Mouse (Mus musculus): ENCODE results near the gene Pramel1. TPM values are rescaled to one million over a fixed set of nuclear protein-coding genes. Genes with fewer than 3 reads are reported as not detected.
"Not testable (repeated sequence)": the region's sequence is repeated elsewhere in the genome, so short reads cannot be mapped to it uniquely, and the experiment has no call there.

The Pramel1 gene
- polyA plus RNA-seq, 1 experiment from 2014 or later, result not detected

- Histone ChIP-seq H3K4me1 (replicated peaks) (no peaks in the 10 kb centered on the region), H3K36me3 (no peaks in the 10 kb centered on the region), H3K4me2 (replicated peaks) (no peak overlapping the region), H3K9me3 (no peaks in the 10 kb centered on the region), H3K9ac (no peak overlapping the region), H3K27ac (no peak overlapping the region), H3K27me3 (replicated peaks) (no peaks in the 10 kb centered on the region), H3K4me3 (replicated peaks) (no peak overlapping the region)
- ATAC-seq, result no peak
- 44% methylated on average over 4 of the region's 4 CpGs for WGBS
These were observed 10.6 kb upstream of the Pramel1 start for GRCm38 (mm10) chr4:143383646-143384045.

DNA sequence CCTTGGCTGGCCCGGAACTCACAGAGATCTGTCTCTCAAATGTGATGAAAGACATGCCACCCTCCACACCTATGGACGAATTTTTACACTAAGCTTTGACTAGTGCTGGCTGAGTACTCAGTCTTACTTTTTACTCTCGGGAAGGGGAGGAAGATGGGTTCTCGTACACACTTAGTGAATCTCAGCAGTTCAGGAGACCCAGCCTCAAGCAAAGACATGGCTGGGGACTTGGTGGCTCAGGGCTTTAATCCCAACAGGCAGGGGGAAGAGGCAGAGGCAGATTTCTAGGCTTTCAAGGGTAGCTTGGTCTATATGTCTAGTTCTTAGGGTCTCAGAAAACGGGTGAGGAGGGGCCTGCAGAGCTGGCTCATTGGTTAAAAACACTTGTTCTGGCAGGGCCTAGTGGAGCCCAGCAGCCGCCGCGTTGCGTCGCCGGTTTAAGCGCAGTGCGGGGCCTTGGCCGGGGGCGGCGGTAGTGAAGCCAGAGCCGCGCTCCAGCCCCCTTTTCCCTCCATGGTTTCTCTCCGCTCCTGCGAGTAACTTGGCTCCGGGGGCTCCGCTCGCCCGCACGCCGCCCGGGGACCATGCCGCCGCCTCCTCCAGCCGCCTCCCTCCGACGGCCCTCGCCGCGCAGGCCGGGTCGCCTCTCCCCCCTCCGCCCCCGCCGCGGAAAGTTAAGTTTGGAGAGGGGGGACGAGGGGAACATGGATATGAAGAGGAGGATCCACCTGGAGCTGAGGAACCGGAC is 5.1 kb upstream of the Pramel1 start:
- ATAC-seq, result peak; percentile 92
- H3K36me3 ChIP-seq, result no peaks in the 10 kb centered on the region
- H3K4me1 ChIP-seq (replicated peaks), result no peaks in the 10 kb centered on the region
- H3K27me3 ChIP-seq (replicated peaks), result no peaks in the 10 kb centered on the region
- H3K27ac ChIP-seq, result no peak overlapping the region
- H3K9ac ChIP-seq, result peak overlapping the region; percentile 49
- H3K4me2 ChIP-seq (replicated peaks), result peak overlapping the region; percentile 70
- no peaks in the 10 kb centered on the region for H3K9me3 ChIP-seq
- peak overlapping the region; percentile 43 for H3K4me3 ChIP-seq (replicated peaks)
- WGBS, result 8% methylated on average over 43 of the region's 43 CpGs

- no peak overlapping the region for H3K27ac ChIP-seq
- H3K27me3 ChIP-seq (replicated peaks), result no peaks in the 10 kb centered on the region
- H3K4me1 ChIP-seq (replicated peaks), result no peaks in the 10 kb centered on the region
- peak overlapping the region; percentile 59 for H3K4me3 ChIP-seq (replicated peaks)
- peak overlapping the region; percentile 50 for H3K4me2 ChIP-seq (replicated peaks)
- no peak overlapping the region for H3K9ac ChIP-seq
- H3K9me3 ChIP-seq, result no peaks in the 10 kb centered on the region
- peaks cover 8% of the 10 kb centered on the region; the same call in 1 of the 2 replicates for H3K36me3 ChIP-seq
- 0 out of 2 replicates have a peak, but pooled peaks have one; percentile 24 for ATAC-seq
- WGBS, result 75% methylated on average over 5 of the region's 5 CpGs
These were observed 17.5 kb downstream of the Pramel1 start for GRCm38 (mm10) chr4:143411566-143412218.

GRCm38 (mm10) chr4:143412219-143413092 is 18.2 kb downstream of the Pramel1 start, which contains the start of gene Pramef8:
Gene Pramef8 (plus strand): TSS chr4:143412426.
- Histone ChIP-seq H3K9me3 (no peaks in the 10 kb centered on the region), H3K4me3 (replicated peaks) (peak within 1 kb of the TSS; percentile 59), H3K36me3 (peaks cover 13% of the 10 kb centered on the region; the same call in 1 of the 2 replicates), H3K4me2 (replicated peaks) (peak within 1 kb of the TSS; percentile 62), H3K9ac (peak within 1 kb of the TSS; percentile 47), H3K27ac (peak within 1 kb of the TSS; percentile 87), H3K4me1 (replicated peaks) (no peaks in the 10 kb centered on the region), H3K27me3 (replicated peaks) (no peaks in the 10 kb centered on the region)
- WGBS, result under 1% methylated on average over 50 of the region's 50 CpGs
- ATAC-seq, result peak; percentile 97

DNA sequence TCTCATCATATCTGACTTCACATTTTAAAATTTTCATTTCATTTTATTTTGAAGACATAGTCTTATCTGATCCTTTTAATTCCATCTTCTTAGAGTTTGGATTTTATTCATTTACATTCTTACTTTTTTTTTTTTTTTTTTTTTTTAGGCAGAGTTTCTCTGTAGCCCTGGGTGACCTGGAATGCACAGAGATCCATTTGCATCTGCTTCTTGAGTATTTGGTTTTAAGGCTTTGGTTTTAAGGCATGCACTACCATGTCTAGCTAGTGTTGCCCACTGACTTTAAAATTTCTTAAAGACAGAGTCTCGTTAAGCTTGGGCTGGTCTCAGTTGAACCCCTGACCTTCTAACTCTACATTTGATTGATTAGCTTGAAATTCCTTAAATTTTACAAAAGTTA is 19.4 kb downstream of the Pramel1 start:
- no peak for ATAC-seq
- WGBS, result 90% methylated on average over 1 of the region's 1 CpGs
- Histone ChIP-seq H3K4me3 (replicated peaks) (no peak overlapping the region), H3K9me3 (no peaks in the 10 kb centered on the region), H3K4me2 (replicated peaks) (no peak overlapping the region), H3K36me3 (peaks cover 23% of the 10 kb centered on the region), H3K27me3 (replicated peaks) (no peaks in the 10 kb centered on the region), H3K27ac (no peak overlapping the region), H3K9ac (no peak overlapping the region), H3K4me1 (replicated peaks) (no peaks in the 10 kb centered on the region)

DNA sequence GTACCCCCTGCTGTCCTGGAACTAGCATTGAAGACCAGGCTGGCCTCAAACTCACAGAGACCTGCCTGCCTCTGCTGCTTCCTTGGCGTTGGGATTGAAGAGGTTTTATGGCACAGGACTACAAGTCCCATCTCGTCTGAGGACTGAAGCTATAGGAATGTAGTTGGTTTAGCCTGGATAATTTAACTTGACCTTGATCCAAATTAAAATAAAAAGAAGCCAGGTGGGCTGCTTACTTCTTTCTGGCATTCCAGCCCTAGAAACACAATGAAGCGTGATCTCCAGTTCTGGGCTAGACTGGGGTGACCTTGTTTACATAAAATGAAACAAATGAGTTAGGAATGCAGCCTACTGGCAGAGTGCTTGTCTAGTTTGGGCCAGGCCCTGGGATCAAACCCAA is 19.9 kb downstream of the Pramel1 start:
- H3K4me1 ChIP-seq (replicated peaks), result no peaks in the 10 kb centered on the region
- ATAC-seq, result no peak

DNA sequence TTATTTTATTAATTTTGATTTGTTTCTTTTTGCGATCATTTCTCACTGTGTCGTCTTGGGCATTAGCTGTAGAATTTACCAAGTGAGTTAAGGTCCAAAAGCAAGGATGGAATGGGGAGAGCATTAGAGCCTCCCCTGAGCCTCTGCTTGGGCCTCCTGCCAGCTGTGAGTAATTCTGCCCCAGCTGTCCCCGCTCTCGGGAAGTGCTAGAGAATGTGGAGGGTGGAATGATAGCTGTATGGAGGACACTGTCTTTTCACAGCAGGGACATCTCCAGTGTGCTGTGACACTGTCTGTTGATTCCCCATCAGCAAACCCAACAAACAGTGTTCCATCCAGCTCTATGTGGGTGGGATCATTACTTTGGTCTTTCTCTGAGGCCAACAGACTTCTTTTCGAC is 32.5 kb downstream of the Pramel1 start:
- ATAC-seq; H3K9ac ChIP-seq; H3K36me3 ChIP-seq; H3K4me3 ChIP-seq (replicated peaks); H3K4me2 ChIP-seq (replicated peaks); H3K27ac ChIP-seq; H3K9me3 ChIP-seq; H3K4me1 ChIP-seq (replicated peaks); H3K27me3 ChIP-seq (replicated peaks): not testable (repeated sequence)
- 58% methylated on average over 5 of the region's 5 CpGs for WGBS

More for the DNA sequence above, 19.9 kb downstream of the Pramel1 start:
- H3K4me3 ChIP-seq (replicated peaks), result no peak overlapping the region
- WGBS, result 92% methylated on average over 3 of the region's 3 CpGs
- H3K9me3 ChIP-seq, result no peaks in the 10 kb centered on the region
- peaks cover 28% of the 10 kb centered on the region for H3K36me3 ChIP-seq
- H3K27ac ChIP-seq, result no peak overlapping the region
- H3K27me3 ChIP-seq (replicated peaks), result no peaks in the 10 kb centered on the region
- no peak overlapping the region for H3K4me2 ChIP-seq (replicated peaks)
- H3K9ac ChIP-seq, result no peak overlapping the region

Other genes starting within 250 kb of the Pramel1 start
- 9.7 and 10.0 TPM in 2 replicates for gene Prdm2, start 181.4 kb upstream of the Pramel1 start, polyA plus RNA-seq (2015; fragmentation: Nextera tagmentation; extraction: Ambion mirVana)
- 24.8 and 27.5 TPM in 2 replicates for gene Pdpn, start 94.9 kb upstream of the Pramel1 start, polyA plus RNA-seq (2015; fragmentation: Nextera tagmentation; extraction: Ambion mirVana)
- gene Lrrc38, start 44.7 kb upstream of the Pramel1 start, polyA plus RNA-seq (2015; fragmentation: Nextera tagmentation; extraction: Ambion mirVana), result 0.06 TPM in 1 of 2 replicates, not detected in the other
- gene Pramef8, start 18.0 kb downstream of the Pramel1 start, polyA plus RNA-seq (2015; fragmentation: Nextera tagmentation; extraction: Ambion mirVana), result 13.2 and 15.1 TPM in 2 replicates
- not detected in 2 replicates for gene Oog4, start 55.9 kb downstream of the Pramel1 start, polyA plus RNA-seq (2015; fragmentation: Nextera tagmentation; extraction: Ambion mirVana)
- gene Gm13043, start 116.9 kb downstream of the Pramel1 start, polyA plus RNA-seq (2015; fragmentation: Nextera tagmentation; extraction: Ambion mirVana), result not detected in 2 replicates
- not detected in 2 replicates for gene Gm13040, start 141.5 kb downstream of the Pramel1 start, polyA plus RNA-seq (2015; fragmentation: Nextera tagmentation; extraction: Ambion mirVana)
- gene BC080695, start 157.3 kb downstream of the Pramel1 start, polyA plus RNA-seq (2015; fragmentation: Nextera tagmentation; extraction: Ambion mirVana), result not detected in 2 replicates
- gene Gm13057, start 157.3 kb downstream of the Pramel1 start, polyA plus RNA-seq (2015; fragmentation: Nextera tagmentation; extraction: Ambion mirVana), result not detected in 2 replicates
- gene Gm13083, start 220.6 kb downstream of the Pramel1 start, polyA plus RNA-seq (2015; fragmentation: Nextera tagmentation; extraction: Ambion mirVana), result not detected in 2 replicates

Data from intestine, embryonic 15.5 days (tissue).